20 mouse cellular contexts compared by ENCODE assay signal in genomic region chr7:110698211-110699153, GRCm38 (mm10).
DNase-seq lines count a peak whose midpoint lies in the region; ATAC-seq and TF ChIP-seq lines count a peak whose summit lies in the region.
"Had no signal": no experiment of that assay in that cellular context is flagged by ENCODE, and none has a peak within 500 bp of the region (broad histone marks: within the 10 kb centered on the region; RNA-seq: fewer than 3 reads in every experiment).

No protein-coding gene starts in this region.

- H3K9ac ChIP-seq in midbrain, postnatal 0 days (replicated peaks; ENCODE audit: low read length, poor library complexity, severe bottlenecking) = no peak overlapping the region
- H3K9ac ChIP-seq in midbrain, embryonic 16.5 days (ENCODE audit: low read depth, low read length) = no peak overlapping the region
- no peak overlapping the region for H3K9ac ChIP-seq in intestine, embryonic 15.5 days
- H3K9ac ChIP-seq: limb, embryonic 12.5 days; liver, embryonic 14.5 days; midbrain, embryonic 12.5 days; stomach, embryonic 15.5 days had no signal

- no peaks in the 10 kb centered on the region for H3K4me1 ChIP-seq in midbrain, postnatal 0 days (ENCODE audit: insufficient read depth, low read length)
- H3K4me1 ChIP-seq in midbrain, embryonic 16.5 days (ENCODE audit: control insufficient read depth, insufficient read depth, low read length) = no peaks in the 10 kb centered on the region
- no peaks in the 10 kb centered on the region for H3K4me1 ChIP-seq in intestine, embryonic 15.5 days (replicated peaks)
- H3K4me1 ChIP-seq: limb, embryonic 12.5 days; midbrain, embryonic 12.5 days had no signal

- no peak overlapping the region for H3K27ac ChIP-seq in midbrain, postnatal 0 days (ENCODE audit: low read depth, low read length)
- no peak overlapping the region for H3K27ac ChIP-seq in midbrain, embryonic 16.5 days (ENCODE audit: low read length)
- H3K27ac ChIP-seq in intestine, embryonic 15.5 days = no peak overlapping the region
- H3K27ac ChIP-seq: hindbrain, postnatal 0 days; left cerebral cortex, adult 2 months; limb, embryonic 12.5 days; liver, embryonic 14.5 days; midbrain, embryonic 12.5 days; stomach, embryonic 15.5 days had no signal

- TF ChIP-seq CTCF in midbrain, postnatal 0 days (IDR thresholded peaks at IDR 0.05) = no peak

- intact Hi-C loops in gastrocnemius, postnatal 14 days (cut with DNase I; ENCODE audit: low total_unique reads) = no loop called here

- H3K9me3 ChIP-seq in midbrain, postnatal 0 days (ENCODE audit: low read length) = no peaks in the 10 kb centered on the region
- H3K9me3 ChIP-seq in midbrain, embryonic 16.5 days (replicated peaks; ENCODE audit: control insufficient read depth, low read length, poor library complexity, severe bottlenecking) = no peaks in the 10 kb centered on the region
- H3K9me3 ChIP-seq in intestine, embryonic 15.5 days = no peaks in the 10 kb centered on the region
- H3K9me3 ChIP-seq: limb, embryonic 12.5 days; midbrain, embryonic 12.5 days; stomach, embryonic 15.5 days had no signal

- WGBS in midbrain, postnatal 0 days = 83% methylated on average over 17 of the region's 17 CpGs
- WGBS in midbrain, embryonic 16.5 days = 89% methylated on average over 17 of the region's 17 CpGs
- WGBS in intestine, embryonic 15.5 days = 86% methylated on average over 17 of the region's 17 CpGs

- ATAC-seq in midbrain, postnatal 0 days (ENCODE audit: low FRiP score) = no peak
- no peak for ATAC-seq in midbrain, embryonic 16.5 days
- ATAC-seq in intestine, embryonic 15.5 days = no peak
- ATAC-seq: forebrain, embryonic 16.5 days; hindbrain, postnatal 0 days had no signal

- H3K36me3 ChIP-seq in midbrain, postnatal 0 days (ENCODE audit: insufficient read depth, low read length) = no peaks in the 10 kb centered on the region
- H3K36me3 ChIP-seq in midbrain, embryonic 16.5 days (ENCODE audit: control insufficient read depth, insufficient read depth, low read length) = no peaks in the 10 kb centered on the region
- no peaks in the 10 kb centered on the region for H3K36me3 ChIP-seq in intestine, embryonic 15.5 days
- H3K36me3 ChIP-seq: limb, embryonic 12.5 days; midbrain, embryonic 12.5 days; stomach, embryonic 15.5 days had no signal

- H3K27me3 ChIP-seq in midbrain, postnatal 0 days (ENCODE audit: insufficient read depth, low read length) = no peaks in the 10 kb centered on the region
- H3K27me3 ChIP-seq in midbrain, embryonic 16.5 days (ENCODE audit: control insufficient read depth, insufficient read depth, low read depth, low read length) = no peaks in the 10 kb centered on the region
- no peaks in the 10 kb centered on the region for H3K27me3 ChIP-seq in intestine, embryonic 15.5 days (replicated peaks)
- H3K27me3 ChIP-seq: limb, embryonic 12.5 days; midbrain, embryonic 12.5 days; stomach, embryonic 15.5 days had no signal

- DNase-seq in gastrocnemius, postnatal 25 days = peak; percentile 44
- no peak for DNase-seq in gastrocnemius, postnatal 14 days
- peak; percentile 16 for DNase-seq in midbrain, postnatal 0 days (ENCODE audit: low spot score)
- DNase-seq in adrenal gland, postnatal 25 days = peak; percentile 28
- peak; percentile 44 for DNase-seq in testis, postnatal 14 days (ENCODE audit: low spot score)
- DNase-seq: B cell, adult 2 months; cerebellum, adult 11 months; cerebellum, postnatal 36 days; lung, postnatal 14 days; retina, postnatal 1 day; thymus, postnatal 25 days had no signal

- no peak overlapping the region for H3K4me2 ChIP-seq in midbrain, postnatal 0 days (ENCODE audit: low read depth, low read length, poor library complexity, severe bottlenecking)
- H3K4me2 ChIP-seq in midbrain, embryonic 16.5 days (ENCODE audit: low read length) = no peak overlapping the region
- H3K4me2 ChIP-seq in intestine, embryonic 15.5 days (replicated peaks) = no peak overlapping the region
- H3K4me2 ChIP-seq: limb, embryonic 12.5 days; midbrain, embryonic 12.5 days; stomach, embryonic 15.5 days had no signal

- H3K4me3 ChIP-seq in midbrain, postnatal 0 days (ENCODE audit: low read depth, low read length) = no peak overlapping the region
- no peak overlapping the region for H3K4me3 ChIP-seq in midbrain, embryonic 16.5 days (ENCODE audit: low read depth, low read length)
- no peak overlapping the region for H3K4me3 ChIP-seq in intestine, embryonic 15.5 days (replicated peaks)
- H3K4me3 ChIP-seq: left cerebral cortex, adult 2 months; limb, embryonic 12.5 days; midbrain, embryonic 12.5 days; stomach, embryonic 15.5 days had no signal
